Mouse (Mus musculus) neural tube, embryonic 15.5 days (tissue): ENCODE results near the gene Ehbp1. TPM values are rescaled to one million over a fixed set of nuclear protein-coding genes. Genes with fewer than 3 reads are reported as not detected.

Experiments used
- ATAC-seq: fragments of 200-750 bp; cut with Nextera tagmentation; 2 replicates; pipeline ENCODE4 v1.8.0; 2017; ENCODE audit warnings: mild to moderate bottlenecking, moderate TSS enrichment, moderate library complexity; ENCODE audit not compliant: low FRiP score
- H3K27ac ChIP-seq: fragments of 300-500 bp; sonication (generic); replicated peaks from 2 replicates; pipeline ENCODE4 v1.5.1; 2015; ENCODE audit warnings: mild to moderate bottlenecking, inconsistent platforms
- H3K27me3 ChIP-seq: fragments of 300-500 bp; sonication (generic); replicated peaks from 2 replicates; pipeline ENCODE4 v1.6.1; 2015; ENCODE audit warnings: inconsistent platforms
- H3K36me3 ChIP-seq: fragments of 300-500 bp; sonication (generic); 2 replicates; pipeline ENCODE4 v1.6.1; 2015; ENCODE audit warnings: inconsistent platforms
- H3K4me1 ChIP-seq: fragments of 300-500 bp; sonication (generic); 2 replicates; pipeline ENCODE4 v1.6.1; 2015; ENCODE audit warnings: inconsistent platforms
- H3K4me2 ChIP-seq: fragments of 300-500 bp; sonication (generic); 2 replicates; pipeline ENCODE4 v1.6.1; 2015; ENCODE audit warnings: inconsistent platforms, mild to moderate bottlenecking, moderate library complexity
- H3K4me3 ChIP-seq: fragments of 300-500 bp; sonication (generic); replicated peaks from 2 replicates; pipeline ENCODE4 v1.5.1; 2015; ENCODE audit warnings: mild to moderate bottlenecking, inconsistent platforms
- H3K9ac ChIP-seq: fragments of 300-500 bp; sonication (generic); replicated peaks from 2 replicates; pipeline ENCODE4 v1.6.1; 2015; ENCODE audit warnings: mild to moderate bottlenecking, inconsistent platforms
- H3K9me3 ChIP-seq: fragments of 300-500 bp; sonication (generic); replicated peaks from 2 replicates; pipeline ENCODE4 v1.6.1; 2016; ENCODE audit warnings: inconsistent platforms
- WGBS: fragments of 180-500 bp; shearing (Covaris S2); methylation state at CpG from one replicate; pipeline ENCODE4 v1.1.7; 2015; ENCODE audit warnings: mixed read lengths; 5-methylcytosine and 5-hydroxymethylcytosine counted together
- polyA plus RNA-seq: library from polyadenylated mRNA; unstranded; fragments of >200 nt; fragmentation: Nextera tagmentation; extraction: Ambion mirVana; gene quantifications from 2 replicates; pipeline ENCODE4 v1.2.1, GENCODE M21; 2015

Ehbp1 gene
- polyA plus RNA-seq, 1 experiment from 2014 or later = 21.2 TPM

GRCm38 (mm10) chr11:21997561-21998140 is 344.4 kb downstream of the Ehbp1 start:
- H3K27ac ChIP-seq = no peak overlapping the region
- WGBS = 1% methylated on average over 20 of the region's 20 CpGs
- no peak overlapping the region for H3K9ac ChIP-seq
- ATAC-seq = no peak
- H3K4me3 ChIP-seq = no peak overlapping the region
- H3K9me3 ChIP-seq = no peaks in the 10 kb centered on the region
- H3K27me3 ChIP-seq = peaks cover 94% of the 10 kb centered on the region
- no peak overlapping the region for H3K4me2 ChIP-seq
- no peaks in the 10 kb centered on the region for H3K36me3 ChIP-seq
- peaks cover 20% of the 10 kb centered on the region for H3K4me1 ChIP-seq

GRCm38 (mm10) chr11:21996661-21997560 is 345.2 kb downstream of the Ehbp1 start:
- under 1% methylated on average over 63 of the region's 63 CpGs for WGBS
- H3K27me3 ChIP-seq = peaks cover 92% of the 10 kb centered on the region

GRCm38 (mm10) chr11:21996325-21996647 is 345.8 kb downstream of the Ehbp1 start:
- 3% methylated on average over 13 of the region's 13 CpGs for WGBS
- Histone ChIP-seq H3K4me1 (peaks cover 11% of the 10 kb centered on the region), H3K4me2 (peak overlapping the region; percentile 41), H3K36me3 (no peaks in the 10 kb centered on the region), H3K9ac (no peak overlapping the region), H3K27ac (no peak overlapping the region), H3K4me3 (0 out of 2 replicates have a peak overlapping the region, but pooled peaks have one; percentile 16), H3K27me3 (peaks cover 90% of the 10 kb centered on the region), H3K9me3 (no peaks in the 10 kb centered on the region)
- ATAC-seq = peak; percentile 9; the same call in 1 of the 2 replicates

More at GRCm38 (mm10) chr11:21996661-21997560, 345.2 kb downstream of the Ehbp1 start:
- H3K9me3 ChIP-seq = no peaks in the 10 kb centered on the region
- no peak overlapping the region for H3K27ac ChIP-seq
- peak overlapping the region; percentile 16; the same call in 1 of the 2 replicates for H3K4me3 ChIP-seq
- H3K9ac ChIP-seq = no peak overlapping the region
- peaks cover 17% of the 10 kb centered on the region for H3K4me1 ChIP-seq
- ATAC-seq = peak; percentile 18
- H3K4me2 ChIP-seq = peak overlapping the region; percentile 41
- no peaks in the 10 kb centered on the region for H3K36me3 ChIP-seq

- 1% methylated on average over 27 of the region's 27 CpGs for WGBS
- H3K36me3 ChIP-seq = no peaks in the 10 kb centered on the region
- peaks cover 89% of the 10 kb centered on the region for H3K27me3 ChIP-seq
- H3K27ac ChIP-seq = no peak overlapping the region
- ATAC-seq = no peak
- no peak overlapping the region for H3K9ac ChIP-seq
- no peaks in the 10 kb centered on the region for H3K9me3 ChIP-seq
- no peak overlapping the region for H3K4me2 ChIP-seq
- no peak overlapping the region for H3K4me3 ChIP-seq
- H3K4me1 ChIP-seq = peaks cover 9% of the 10 kb centered on the region
Observed at GRCm38 (mm10) chr11:21995534-21996324, 346.4 kb downstream of the Ehbp1 start.

GRCm38 (mm10) chr11:21994377-21995370 is 347.4 kb downstream of the Ehbp1 start:
- under 1% methylated on average over 34 of the region's 34 CpGs for WGBS
- no peak overlapping the region for H3K27ac ChIP-seq
- H3K27me3 ChIP-seq = peaks cover 83% of the 10 kb centered on the region
- no peak overlapping the region for H3K4me3 ChIP-seq
- ATAC-seq = no peak
- H3K9me3 ChIP-seq = no peaks in the 10 kb centered on the region
- H3K9ac ChIP-seq = no peak overlapping the region
- no peak overlapping the region for H3K4me2 ChIP-seq
- peaks cover 9% of the 10 kb centered on the region for H3K4me1 ChIP-seq
- no peaks in the 10 kb centered on the region for H3K36me3 ChIP-seq

- H3K9me3 ChIP-seq = no peaks in the 10 kb centered on the region
- H3K4me2 ChIP-seq = no peak overlapping the region
- no peak overlapping the region for H3K9ac ChIP-seq
- ATAC-seq = peak; percentile 4; the same call in 1 of the 2 replicates
- H3K4me3 ChIP-seq = no peak overlapping the region
- H3K27me3 ChIP-seq = peaks cover 82% of the 10 kb centered on the region
- under 1% methylated on average over 47 of the region's 47 CpGs for WGBS
- peaks cover 9% of the 10 kb centered on the region for H3K4me1 ChIP-seq
- no peaks in the 10 kb centered on the region for H3K36me3 ChIP-seq
- H3K27ac ChIP-seq = no peak overlapping the region
Observed at GRCm38 (mm10) chr11:21993597-21994376, 348.3 kb downstream of the Ehbp1 start.

- 2% methylated on average over 96 of the region's 96 CpGs for WGBS
Observed at GRCm38 (mm10) chr11:21992761-21993596, 349.1 kb downstream of the Ehbp1 start.

GRCm38 (mm10) chr11:21988398-21988946 is 353.6 kb downstream of the Ehbp1 start:
- no peaks in the 10 kb centered on the region for H3K36me3 ChIP-seq
- no peak overlapping the region for H3K4me3 ChIP-seq
- 71% methylated on average over 1 of the region's 1 CpGs for WGBS
- no peak overlapping the region for H3K4me2 ChIP-seq
- peaks cover 49% of the 10 kb centered on the region for H3K27me3 ChIP-seq
- ATAC-seq = no peak
- H3K9me3 ChIP-seq = no peaks in the 10 kb centered on the region
- no peak overlapping the region for H3K9ac ChIP-seq
- no peak overlapping the region for H3K27ac ChIP-seq
- H3K4me1 ChIP-seq = no peaks in the 10 kb centered on the region

More at GRCm38 (mm10) chr11:21992761-21993596, 349.1 kb downstream of the Ehbp1 start:
- no peak overlapping the region for H3K4me3 ChIP-seq
- H3K9ac ChIP-seq = no peak overlapping the region
- peak; percentile 20; the same call in 1 of the 2 replicates for ATAC-seq
- H3K27me3 ChIP-seq = peaks cover 82% of the 10 kb centered on the region
- H3K27ac ChIP-seq = no peak overlapping the region
- no peak overlapping the region for H3K4me2 ChIP-seq
- peaks cover 9% of the 10 kb centered on the region for H3K4me1 ChIP-seq
- H3K36me3 ChIP-seq = no peaks in the 10 kb centered on the region
- no peaks in the 10 kb centered on the region for H3K9me3 ChIP-seq

GRCm38 (mm10) chr11:21985118-21985517 is 357.0 kb downstream of the Ehbp1 start:
- WGBS = 34% methylated on average over 1 of the region's 1 CpGs
- H3K4me1 ChIP-seq = no peaks in the 10 kb centered on the region
- H3K27ac ChIP-seq = no peak overlapping the region
- no peaks in the 10 kb centered on the region for H3K36me3 ChIP-seq
- H3K27me3 ChIP-seq = peaks cover 30% of the 10 kb centered on the region
- H3K4me3 ChIP-seq = no peak overlapping the region
- no peak overlapping the region for H3K9ac ChIP-seq
- H3K4me2 ChIP-seq = no peak overlapping the region
- no peak for ATAC-seq
- no peaks in the 10 kb centered on the region for H3K9me3 ChIP-seq
